Mouse (Mus musculus): ENCODE measurements around the gene Foxo1. TPM values are rescaled to one million over a fixed set of nuclear protein-coding genes. Genes with fewer than 3 reads are reported as not detected.

Foxo1 gene
- polyA plus RNA-seq, 1 experiment from 2014 or later = 3.4 TPM

- WGBS = 48% methylated on average over 3 of the region's 3 CpGs
- Histone ChIP-seq H3K9ac (ENCODE audit: low read length) (no peak overlapping the region), H3K9me3 (ENCODE audit: control insufficient read depth, low read length) (no peaks in the 10 kb centered on the region), H3K27ac (replicated peaks) (no peak overlapping the region), H3K4me1 (replicated peaks; ENCODE audit: control insufficient read depth, insufficient read depth) (peaks cover 7% of the 10 kb centered on the region; the same call in 1 of the 2 replicates), H3K4me3 (ENCODE audit: low read depth, low read length) (no peak overlapping the region), H3K4me2 (replicated peaks; ENCODE audit: low read depth) (no peak overlapping the region), H3K27me3 (ENCODE audit: control insufficient read depth, insufficient read depth, low read length) (no peaks in the 10 kb centered on the region), H3K36me3 (ENCODE audit: control insufficient read depth, insufficient read depth, low read length) (peaks cover 8% of the 10 kb centered on the region)
- TF ChIP-seq CTCF (IDR thresholded peaks at IDR 0.05; ENCODE audit: low read depth) = no peak
- TF ChIP-seq EP300 (optimal IDR thresholded peaks at IDR 0.05) = no peak
- DNase-seq (ENCODE audit: low spot score) (no peak), ATAC-seq (ENCODE audit: low FRiP score, low TSS enrichment) (no peak)
These were observed 74.1 kb downstream of the Foxo1 start for GRCm38 (mm10) chr3:52342226-52342625.

DNA sequence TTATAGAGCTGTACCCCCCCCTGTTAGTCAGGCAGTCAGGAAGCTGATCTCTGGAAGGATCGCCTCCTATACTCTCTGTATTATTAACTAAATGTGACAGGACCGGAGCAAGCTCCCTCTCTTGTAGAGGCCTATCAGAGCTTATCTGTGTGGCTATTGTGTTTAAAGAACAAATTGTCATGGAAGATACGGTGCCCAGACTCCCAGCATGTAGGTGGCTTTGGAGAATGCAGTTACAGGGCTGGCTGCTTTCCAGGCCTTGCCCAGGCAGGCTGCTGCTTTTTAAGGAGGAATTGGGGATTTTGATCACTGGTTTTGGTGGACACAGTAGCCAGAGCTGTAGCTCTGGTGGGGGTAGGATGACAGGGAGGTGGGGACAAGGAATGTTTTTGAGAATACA, 74.7 kb downstream of the Foxo1 start:
- H3K36me3 ChIP-seq (ENCODE audit: control insufficient read depth, insufficient read depth, low read length) = peaks cover 8% of the 10 kb centered on the region
- WGBS = 31% methylated on average over 3 of the region's 3 CpGs
- no peaks in the 10 kb centered on the region for H3K9me3 ChIP-seq (ENCODE audit: control insufficient read depth, low read length)
- H3K27me3 ChIP-seq (ENCODE audit: control insufficient read depth, insufficient read depth, low read length) = no peaks in the 10 kb centered on the region
- ATAC-seq (ENCODE audit: low FRiP score, low TSS enrichment) (no peak), DNase-seq (ENCODE audit: low spot score) (no peak)
- H3K9ac ChIP-seq (ENCODE audit: low read length) = no peak overlapping the region
- H3K4me3 ChIP-seq (ENCODE audit: low read depth, low read length) = no peak overlapping the region
- H3K4me1 ChIP-seq (replicated peaks; ENCODE audit: control insufficient read depth, insufficient read depth) = peaks cover 7% of the 10 kb centered on the region
- no peak overlapping the region for H3K4me2 ChIP-seq (replicated peaks; ENCODE audit: low read depth)
- TF ChIP-seq EP300 (optimal IDR thresholded peaks at IDR 0.05) = no peak
- TF ChIP-seq CTCF (IDR thresholded peaks at IDR 0.05; ENCODE audit: low read depth) = no peak
- no peak overlapping the region for H3K27ac ChIP-seq (replicated peaks)

DNA sequence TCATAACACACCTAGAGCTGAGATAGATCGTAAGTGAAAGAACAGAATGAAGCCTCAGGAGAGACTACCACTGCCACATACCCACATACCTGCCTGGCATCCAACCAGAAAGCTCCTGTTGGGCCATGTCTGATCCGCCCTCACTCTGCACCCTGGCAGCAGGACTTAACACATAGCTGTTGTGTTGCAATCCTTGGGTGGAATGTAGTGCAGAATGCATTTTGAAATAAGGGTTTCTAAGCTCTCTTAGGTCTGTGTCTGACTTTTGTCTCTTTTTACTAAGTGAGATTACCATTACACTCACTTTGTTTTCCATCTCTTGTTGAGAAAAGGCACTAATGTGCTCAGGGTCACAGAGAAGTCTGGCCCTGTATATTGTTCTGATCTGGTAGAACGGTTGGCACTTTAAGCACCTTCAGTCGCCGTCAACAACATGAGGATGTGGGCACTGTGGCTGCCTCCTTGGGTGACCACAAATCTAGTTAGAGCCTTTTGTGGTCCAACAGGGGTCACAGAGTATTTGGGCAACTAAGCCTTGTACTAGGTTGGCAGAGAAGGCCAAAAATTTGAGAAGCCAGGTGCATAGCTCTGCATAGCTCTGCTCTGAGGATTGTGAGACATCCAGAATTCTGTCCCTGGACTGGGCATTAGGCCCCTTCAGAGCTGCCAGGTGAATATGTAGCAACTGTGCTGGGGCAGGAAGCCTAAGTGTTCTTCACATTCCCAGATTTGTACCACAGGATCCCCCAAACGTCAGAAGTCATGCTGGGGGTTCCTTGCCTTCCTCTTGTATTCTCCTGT, 75.3 kb downstream of the Foxo1 start:
- H3K4me3 ChIP-seq (ENCODE audit: low read depth, low read length) = no peak overlapping the region
- no peak overlapping the region for H3K27ac ChIP-seq (replicated peaks)
- TF ChIP-seq CTCF (IDR thresholded peaks at IDR 0.05; ENCODE audit: low read depth) = no peak
- peak; percentile 76 for TF ChIP-seq EP300 (optimal IDR thresholded peaks at IDR 0.05)
- H3K27me3 ChIP-seq (ENCODE audit: control insufficient read depth, insufficient read depth, low read length) = no peaks in the 10 kb centered on the region
- no peak overlapping the region for H3K4me2 ChIP-seq (replicated peaks; ENCODE audit: low read depth)
- DNase-seq (ENCODE audit: low spot score) (no peak), ATAC-seq (ENCODE audit: low FRiP score, low TSS enrichment) (peak; percentile 42; the same call in 1 of the 2 replicates)
- no peaks in the 10 kb centered on the region for H3K9me3 ChIP-seq (ENCODE audit: control insufficient read depth, low read length)
- peaks cover 8% of the 10 kb centered on the region for H3K36me3 ChIP-seq (ENCODE audit: control insufficient read depth, insufficient read depth, low read length)
- no peak overlapping the region for H3K9ac ChIP-seq (ENCODE audit: low read length)
- WGBS = 68% methylated on average over 6 of the region's 6 CpGs
- peaks cover 9% of the 10 kb centered on the region for H3K4me1 ChIP-seq (replicated peaks; ENCODE audit: control insufficient read depth, insufficient read depth)

DNA sequence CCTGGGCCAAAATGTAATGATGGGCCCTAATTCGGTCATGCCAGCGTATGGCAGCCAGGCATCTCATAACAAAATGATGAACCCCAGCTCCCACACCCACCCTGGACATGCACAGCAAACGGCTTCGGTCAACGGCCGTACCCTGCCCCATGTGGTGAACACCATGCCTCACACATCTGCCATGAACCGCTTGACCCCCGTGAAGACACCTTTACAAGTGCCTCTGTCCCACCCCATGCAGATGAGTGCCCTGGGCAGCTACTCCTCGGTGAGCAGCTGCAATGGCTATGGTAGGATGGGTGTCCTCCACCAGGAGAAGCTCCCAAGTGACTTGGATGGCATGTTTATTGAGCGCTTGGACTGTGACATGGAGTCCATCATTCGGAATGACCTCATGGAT, 77.7 kb downstream of the Foxo1 start:
- no peak overlapping the region for H3K4me2 ChIP-seq (replicated peaks; ENCODE audit: low read depth)
- no peak overlapping the region for H3K4me3 ChIP-seq (ENCODE audit: low read depth, low read length)
- H3K9ac ChIP-seq (ENCODE audit: low read length) = no peak overlapping the region
- no peak for TF ChIP-seq EP300 (optimal IDR thresholded peaks at IDR 0.05)
- TF ChIP-seq CTCF (IDR thresholded peaks at IDR 0.05; ENCODE audit: low read depth) = no peak
- no peaks in the 10 kb centered on the region for H3K27me3 ChIP-seq (ENCODE audit: control insufficient read depth, insufficient read depth, low read length)
- H3K9me3 ChIP-seq (ENCODE audit: control insufficient read depth, low read length) = no peaks in the 10 kb centered on the region
- no peak overlapping the region for H3K27ac ChIP-seq (replicated peaks)
- 98% methylated on average over 11 of the region's 11 CpGs for WGBS
- DNase-seq (ENCODE audit: low spot score) (no peak), ATAC-seq (ENCODE audit: low FRiP score, low TSS enrichment) (no peak; the same call in 1 of the 2 replicates)
- H3K4me1 ChIP-seq (replicated peaks; ENCODE audit: control insufficient read depth, insufficient read depth) = peaks cover 9% of the 10 kb centered on the region
- peaks cover 8% of the 10 kb centered on the region for H3K36me3 ChIP-seq (ENCODE audit: control insufficient read depth, insufficient read depth, low read length)

GRCm38 (mm10) chr3:52346986-52347710, 79.0 kb downstream of the Foxo1 start:
- Histone ChIP-seq H3K36me3 (ENCODE audit: control insufficient read depth, insufficient read depth, low read length) (peaks cover 8% of the 10 kb centered on the region), H3K9me3 (ENCODE audit: control insufficient read depth, low read length) (no peaks in the 10 kb centered on the region), H3K4me3 (ENCODE audit: low read depth, low read length) (no peak overlapping the region), H3K4me1 (replicated peaks; ENCODE audit: control insufficient read depth, insufficient read depth) (peaks cover 7% of the 10 kb centered on the region), H3K9ac (ENCODE audit: low read length) (no peak overlapping the region), H3K27me3 (ENCODE audit: control insufficient read depth, insufficient read depth, low read length) (no peaks in the 10 kb centered on the region), H3K27ac (replicated peaks) (no peak overlapping the region), H3K4me2 (replicated peaks; ENCODE audit: low read depth) (no peak overlapping the region)
- peak; percentile 51 for DNase-seq (ENCODE audit: low spot score)
- TF ChIP-seq CTCF (IDR thresholded peaks at IDR 0.05; ENCODE audit: low read depth) (no peak), EP300 (optimal IDR thresholded peaks at IDR 0.05) (no peak)
- 44% methylated on average over 4 of the region's 4 CpGs for WGBS
- ATAC-seq (ENCODE audit: low FRiP score, low TSS enrichment) = no peak
